Mouse (Mus musculus) adipocyte (in vitro differentiated cells): ENCODE data around the gene Zfp385c.

Source experiments
- DNase-seq: peaks from one replicate; pipeline ENCODE4 v3.0.0-alpha.2; 2016; ENCODE audit warnings: low spot score

The Zfp385c gene

DNA sequence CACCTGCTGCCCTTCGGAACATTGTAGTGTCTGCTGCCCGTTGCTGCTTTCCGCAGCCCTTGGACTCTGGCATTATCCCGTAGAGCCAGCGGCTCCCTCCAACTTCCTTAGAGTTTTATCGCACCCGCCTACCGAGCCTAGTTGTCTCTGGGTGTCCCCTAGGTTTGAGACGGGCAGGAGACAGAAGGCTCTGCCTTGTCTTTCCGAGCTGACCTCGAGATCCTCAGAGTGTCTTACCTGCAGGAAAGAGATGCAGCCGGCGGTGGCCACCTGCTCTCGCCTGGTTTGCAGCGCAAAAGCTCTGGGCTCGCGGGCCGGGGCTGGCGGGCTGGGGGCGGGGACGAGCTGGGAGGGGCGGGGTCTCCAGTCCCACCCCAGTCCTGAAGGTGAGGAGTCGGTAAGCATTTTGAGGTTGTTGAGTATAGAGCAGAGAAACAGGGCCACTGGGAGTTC is at the start of gene Zfp385c:
Gene Zfp385c, minus strand, starts transcription at position 292 of the 453 bp plus-strand sequence.
- DNase-seq, result no peak

DNA sequence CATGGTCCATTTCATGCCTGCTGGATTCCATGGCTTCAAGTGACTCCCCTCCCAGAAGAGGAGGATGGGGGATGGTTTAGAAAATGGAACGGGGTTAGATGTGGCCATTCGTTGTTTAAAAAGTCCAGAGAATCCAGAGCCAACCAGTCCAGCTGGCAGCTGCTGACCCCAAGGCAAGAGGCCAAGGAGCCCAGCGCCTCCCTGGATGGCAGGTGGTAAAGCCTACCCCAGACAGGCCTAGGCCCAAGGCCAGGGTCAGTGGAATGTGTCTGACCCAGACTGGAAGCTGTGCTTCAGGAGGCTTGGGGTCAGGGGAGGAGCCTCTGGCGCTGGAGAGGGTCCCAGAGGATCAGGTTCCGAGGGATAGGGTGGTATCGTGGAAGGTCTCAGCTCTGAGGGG is 49.1 kb upstream of the Zfp385c start:
- peak; percentile 53 for DNase-seq

DNA sequence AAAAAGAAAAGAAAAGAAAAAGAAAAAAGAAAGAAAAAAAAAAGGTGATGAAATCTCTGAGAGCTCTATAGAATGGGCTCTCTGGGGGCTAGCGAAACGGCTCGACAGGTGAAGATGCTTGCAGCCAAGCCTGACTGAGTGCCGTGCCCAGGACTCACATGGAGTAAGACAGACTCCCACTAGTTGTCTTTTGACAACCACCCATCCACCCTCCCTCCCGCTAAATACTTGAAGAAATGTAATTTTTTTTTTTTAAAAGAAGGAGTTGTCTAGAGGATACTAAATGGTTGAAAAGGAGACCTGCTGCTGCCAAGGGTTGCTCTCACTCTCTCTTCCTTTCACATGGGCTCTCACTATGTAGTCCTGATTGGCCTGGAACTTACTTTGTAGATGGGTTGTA is 46.5 kb upstream of the Zfp385c start:
- no peak for DNase-seq

DNA sequence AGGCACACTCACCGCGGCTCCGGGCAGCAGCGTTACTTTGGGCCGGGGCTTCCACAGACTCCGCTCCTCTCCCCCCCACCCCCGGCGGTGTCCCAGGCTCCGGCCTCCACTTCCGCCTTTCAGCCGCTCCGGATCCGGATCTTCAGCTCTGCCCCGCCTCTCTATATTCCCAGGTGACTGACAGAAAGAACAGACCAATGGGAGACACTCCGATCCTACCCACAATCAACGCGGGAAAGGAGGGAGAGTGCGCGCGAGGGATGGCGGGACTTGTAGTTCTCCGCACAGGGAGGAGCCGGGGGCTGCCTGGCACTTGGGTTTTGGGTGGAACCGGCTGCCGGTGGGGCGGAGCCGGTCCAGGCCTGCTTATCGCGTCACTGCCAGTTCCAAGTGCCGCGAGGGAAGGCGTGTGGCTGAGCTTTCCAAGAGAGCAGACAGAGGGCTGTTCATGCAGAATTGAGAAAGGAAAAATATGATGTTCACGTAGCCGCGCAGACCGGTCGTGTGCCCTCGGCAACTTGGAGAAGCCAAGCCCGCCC is 45.9 kb upstream of the Zfp385c start, which contains the start of gene Rab5c:
Gene Rab5c, minus strand, starts transcription at position 150 of the 539 bp plus-strand sequence.
- peak; percentile 100 for DNase-seq

DNA sequence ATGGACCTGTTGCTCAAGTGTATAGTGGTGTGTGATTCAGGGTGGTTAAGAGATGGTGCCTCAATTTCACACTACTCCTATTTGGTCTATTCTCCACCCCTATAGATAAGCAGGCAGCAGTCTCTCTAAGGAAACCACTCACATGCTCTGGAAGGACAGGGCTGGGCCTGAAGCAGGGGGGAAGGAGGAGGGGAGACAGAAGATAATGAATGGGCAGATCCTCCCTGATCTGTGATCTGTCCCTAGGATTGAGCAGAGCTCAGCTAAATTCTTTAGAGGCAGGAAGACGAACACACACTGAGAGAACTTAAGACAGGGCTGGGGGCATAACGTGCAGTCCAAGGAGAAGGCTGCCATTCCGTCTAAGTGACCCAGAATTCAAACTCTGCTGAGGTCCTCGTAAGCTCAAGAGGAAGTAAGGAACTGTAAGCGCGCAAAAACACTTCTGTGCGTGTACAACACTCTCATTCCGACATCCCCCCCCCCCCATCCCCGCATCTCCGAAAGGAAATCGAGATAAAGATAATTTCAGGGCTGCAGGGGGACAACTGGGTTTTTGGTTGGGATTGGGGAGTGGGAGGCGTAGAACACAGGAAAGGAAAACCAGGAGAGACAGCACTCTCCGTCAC is 45.0 kb upstream of the Zfp385c start:
- DNase-seq, result peak; percentile 28

DNA sequence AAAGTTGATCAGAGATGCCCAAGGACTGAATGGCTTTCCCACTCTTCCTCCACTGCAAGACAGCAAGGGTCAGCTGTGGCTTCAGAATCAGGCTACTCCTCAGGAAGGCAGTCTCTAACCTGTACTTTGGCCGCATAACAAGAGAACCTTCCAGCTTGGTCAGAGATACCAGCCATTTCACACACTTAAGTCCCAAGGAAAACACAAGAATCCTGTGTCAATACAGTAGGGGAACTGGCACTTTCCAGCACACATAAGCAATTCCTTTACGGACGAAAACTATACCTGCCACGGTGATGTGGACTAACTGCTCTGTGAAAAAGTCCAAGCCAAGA is 44.5 kb upstream of the Zfp385c start:
- no peak for DNase-seq

DNA sequence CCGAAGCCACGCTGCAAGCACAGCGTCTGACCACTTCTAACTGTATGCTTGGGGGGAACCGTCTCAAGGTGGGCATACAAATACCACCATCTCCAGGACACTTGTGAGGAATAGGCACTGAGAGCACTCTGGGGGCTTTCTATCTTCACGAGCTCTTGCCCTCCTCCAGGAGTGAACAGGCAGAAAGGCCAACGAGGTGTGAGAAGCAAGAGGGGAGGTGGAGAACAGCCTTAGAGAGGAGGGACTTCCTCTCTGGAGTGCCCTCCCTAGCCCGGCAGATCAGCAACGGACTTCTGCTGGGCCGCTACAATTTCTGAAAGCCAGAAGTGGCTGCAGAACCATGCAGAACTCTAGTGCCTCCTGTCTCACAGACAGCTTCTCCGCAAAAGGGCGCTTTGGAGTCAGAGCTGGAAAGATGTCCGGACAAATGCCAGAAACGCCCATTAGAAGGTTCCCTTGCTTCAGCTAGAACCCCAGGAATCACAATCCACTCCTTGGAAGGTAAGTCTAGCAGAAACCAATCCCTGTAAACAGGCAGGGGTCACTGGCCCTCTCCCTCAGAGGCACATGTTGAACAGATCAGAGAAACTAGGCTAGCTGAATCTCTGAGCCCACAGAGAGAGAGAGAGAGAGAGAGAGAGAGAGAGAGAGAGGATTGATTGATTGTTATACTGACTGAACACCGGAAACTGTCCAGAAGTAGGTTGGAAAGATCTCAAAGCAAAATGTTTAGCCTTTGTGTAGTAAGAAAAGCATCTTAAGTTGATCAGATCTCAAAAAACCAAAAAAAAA is 43.9 kb upstream of the Zfp385c start:
- peak; percentile 18 for DNase-seq

DNA sequence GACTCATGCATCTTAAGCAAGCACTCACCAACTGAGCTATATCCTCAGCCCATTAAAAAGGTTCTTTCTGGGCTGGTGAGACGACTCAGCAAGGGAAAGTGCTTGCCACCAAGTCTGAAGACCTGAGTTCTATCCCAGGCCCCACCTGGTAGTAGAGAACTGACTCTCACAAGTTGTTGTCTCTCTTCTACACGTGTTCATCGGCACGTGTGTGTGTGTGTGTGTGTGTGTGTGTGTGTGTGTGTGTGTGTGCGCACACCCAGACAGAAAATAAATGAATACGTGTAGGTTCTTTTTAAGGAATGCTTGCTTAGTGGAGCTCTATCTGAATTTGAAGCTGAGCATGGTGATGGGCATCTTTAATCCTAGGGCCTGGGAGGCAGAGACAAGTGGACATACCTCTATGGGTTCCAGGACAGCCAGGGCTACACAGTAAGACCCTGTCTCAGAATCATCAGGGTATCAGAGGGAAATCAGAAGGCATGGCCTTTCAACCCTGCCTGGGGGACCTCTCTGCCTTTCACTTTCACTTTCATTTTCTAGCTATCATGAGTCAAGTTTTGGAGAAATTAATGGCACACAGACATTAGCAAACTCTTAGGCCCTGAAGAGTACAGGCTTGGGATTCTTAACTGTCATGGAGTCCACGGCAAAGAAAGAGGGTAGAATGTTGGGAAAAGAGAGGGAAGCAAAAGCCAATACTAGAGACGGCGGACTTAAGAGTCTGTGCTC is 43.0 kb upstream of the Zfp385c start:
- peak; percentile 43 for DNase-seq

DNA sequence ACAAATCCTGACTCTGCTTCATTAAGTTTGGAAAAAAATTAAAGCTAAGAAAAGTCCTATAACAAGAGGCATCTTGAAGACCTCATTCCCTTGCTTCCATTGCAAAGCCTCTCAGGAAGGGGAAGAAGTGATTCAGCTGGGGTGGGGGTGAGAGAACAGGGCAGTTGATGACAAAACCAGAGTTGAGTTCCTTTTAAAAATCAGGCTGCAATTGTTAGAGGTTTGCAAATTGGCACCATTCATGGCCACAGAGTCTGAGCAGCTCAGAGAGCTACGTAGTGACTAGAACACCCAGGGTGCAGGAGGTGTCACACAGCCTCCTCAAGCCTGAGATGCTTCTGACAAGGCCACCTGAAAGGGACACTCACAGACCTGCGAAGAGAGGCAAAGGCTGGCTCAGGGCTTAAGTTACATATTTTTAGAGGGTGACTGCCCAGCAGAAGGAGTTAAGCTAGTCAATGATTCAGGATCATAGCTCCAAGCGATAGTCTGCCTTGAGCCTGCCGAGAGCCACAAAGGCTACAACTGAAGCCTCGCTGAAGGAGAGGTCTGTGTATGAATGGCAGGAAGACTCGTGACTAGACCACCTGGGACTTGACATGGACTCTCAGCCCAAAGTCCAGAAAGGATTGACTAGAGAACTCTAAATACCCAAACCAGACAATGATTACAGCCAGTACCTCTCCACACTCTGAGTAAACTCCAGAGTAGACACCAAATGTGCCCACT is 38.4 kb upstream of the Zfp385c start:
- no peak for DNase-seq

DNA sequence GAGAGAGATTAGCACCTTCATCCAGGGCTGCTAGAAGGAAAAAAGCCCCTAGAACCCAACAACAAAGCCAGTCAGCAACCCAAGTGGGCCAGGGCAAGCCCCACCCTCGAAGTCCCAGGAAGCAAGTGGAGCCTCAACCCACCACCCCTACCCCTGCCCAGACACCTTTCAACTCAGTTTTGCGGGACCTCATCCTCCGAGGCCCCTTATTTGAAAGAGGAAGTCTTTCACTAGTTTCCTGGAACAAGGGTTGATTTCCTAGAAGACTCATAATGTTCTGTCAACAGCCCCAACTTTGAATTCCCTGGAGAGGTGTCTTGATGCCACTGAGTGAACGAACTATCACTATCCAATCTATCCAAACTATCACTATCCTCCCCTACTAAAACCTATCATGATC is 37.7 kb upstream of the Zfp385c start:
- no peak for DNase-seq

DNA sequence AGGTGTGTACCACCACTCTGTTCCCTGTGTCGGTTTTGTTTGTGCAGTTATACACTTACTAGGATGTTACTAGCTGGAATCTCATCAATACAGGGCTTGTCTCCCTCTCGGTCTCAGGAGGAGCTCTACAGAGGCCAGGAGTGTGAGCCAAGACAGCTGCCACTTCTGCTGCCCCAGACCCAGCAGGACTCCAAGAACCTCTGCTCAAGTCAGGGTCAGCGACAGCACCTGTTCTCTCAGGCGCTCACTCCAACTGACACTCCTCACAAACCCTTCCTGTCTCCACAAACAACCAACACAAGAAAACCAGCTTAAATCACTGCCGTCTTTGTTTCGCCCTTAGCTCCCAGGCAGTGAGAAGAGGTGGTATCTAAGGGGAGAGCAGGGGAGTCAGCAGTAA is 36.3 kb upstream of the Zfp385c start:
- DNase-seq, result no peak

DNA sequence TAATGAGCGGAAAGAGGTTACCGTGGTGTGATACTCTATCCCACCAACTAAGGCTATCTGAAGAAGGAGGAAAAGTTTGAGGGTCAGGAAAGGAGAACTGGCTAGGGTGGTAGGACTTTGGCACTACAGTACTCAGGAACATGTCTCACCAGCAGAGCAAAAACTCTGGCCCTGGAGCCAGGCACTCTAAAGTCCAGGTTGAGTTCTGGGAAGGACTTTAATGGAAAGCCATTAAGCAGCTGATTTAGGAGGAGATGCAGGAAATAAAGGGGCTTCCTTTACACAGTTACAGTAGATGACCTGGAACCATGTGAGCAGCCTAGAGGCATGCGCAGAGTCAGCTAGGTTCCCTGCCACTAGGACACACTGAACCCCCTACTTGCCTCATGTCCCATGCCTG is 34.9 kb upstream of the Zfp385c start:
- no peak for DNase-seq

DNA sequence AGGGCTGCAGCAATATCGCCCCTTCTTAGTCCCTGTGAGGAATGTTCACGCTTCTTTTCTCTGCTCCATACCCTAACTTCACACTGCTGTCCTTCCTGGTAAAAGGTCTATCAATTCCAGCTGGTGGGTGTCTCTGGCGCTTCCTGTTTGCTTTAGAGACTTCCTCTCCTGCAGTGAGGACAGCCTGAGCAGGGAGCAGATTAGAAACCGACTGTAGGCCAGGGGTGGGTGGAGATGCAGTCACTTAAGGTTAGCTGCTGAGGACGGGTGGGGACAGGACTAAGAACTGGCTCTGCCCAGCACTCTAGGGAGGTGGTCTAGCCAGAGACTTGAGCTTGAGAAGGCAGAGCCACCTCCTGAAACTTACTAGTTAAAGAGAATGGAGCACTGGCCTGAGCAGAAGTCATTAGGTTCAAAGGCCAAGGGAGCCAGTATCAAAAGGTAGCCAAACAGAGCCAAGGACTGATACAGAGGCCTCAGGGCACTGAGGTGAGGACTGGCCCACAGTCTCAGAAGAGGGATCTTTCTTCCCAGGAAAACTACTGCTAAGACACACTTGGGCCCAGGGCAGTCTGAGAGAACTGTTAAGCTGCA is 32.8 kb upstream of the Zfp385c start:
- DNase-seq, result no peak

DNA sequence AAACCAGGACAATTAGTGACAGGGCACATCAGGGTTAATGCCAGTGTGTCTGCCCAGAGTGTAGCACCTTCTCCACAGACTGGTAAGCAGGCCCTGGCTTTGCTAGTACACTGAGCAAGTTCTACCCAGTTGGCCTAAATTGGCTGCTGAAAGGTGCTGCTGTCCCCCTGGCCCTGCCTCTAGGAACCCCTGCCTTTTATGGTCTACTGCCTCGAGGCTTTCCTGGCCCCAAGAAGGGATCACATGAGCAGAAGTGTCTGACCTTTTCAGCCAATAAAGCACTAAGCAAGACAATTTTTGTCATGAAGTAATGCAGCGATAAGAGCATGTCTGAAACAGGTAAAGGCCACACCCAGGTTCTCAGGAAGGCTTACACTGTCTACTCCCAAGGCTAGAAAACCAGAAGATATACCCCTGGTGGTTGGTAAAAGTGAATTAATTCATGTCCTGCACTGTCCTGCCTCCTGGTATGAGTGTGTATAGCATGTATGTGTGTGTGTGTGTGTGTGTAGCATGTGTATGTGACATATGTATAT is 30.3 kb upstream of the Zfp385c start:
- DNase-seq, result no peak

DNA sequence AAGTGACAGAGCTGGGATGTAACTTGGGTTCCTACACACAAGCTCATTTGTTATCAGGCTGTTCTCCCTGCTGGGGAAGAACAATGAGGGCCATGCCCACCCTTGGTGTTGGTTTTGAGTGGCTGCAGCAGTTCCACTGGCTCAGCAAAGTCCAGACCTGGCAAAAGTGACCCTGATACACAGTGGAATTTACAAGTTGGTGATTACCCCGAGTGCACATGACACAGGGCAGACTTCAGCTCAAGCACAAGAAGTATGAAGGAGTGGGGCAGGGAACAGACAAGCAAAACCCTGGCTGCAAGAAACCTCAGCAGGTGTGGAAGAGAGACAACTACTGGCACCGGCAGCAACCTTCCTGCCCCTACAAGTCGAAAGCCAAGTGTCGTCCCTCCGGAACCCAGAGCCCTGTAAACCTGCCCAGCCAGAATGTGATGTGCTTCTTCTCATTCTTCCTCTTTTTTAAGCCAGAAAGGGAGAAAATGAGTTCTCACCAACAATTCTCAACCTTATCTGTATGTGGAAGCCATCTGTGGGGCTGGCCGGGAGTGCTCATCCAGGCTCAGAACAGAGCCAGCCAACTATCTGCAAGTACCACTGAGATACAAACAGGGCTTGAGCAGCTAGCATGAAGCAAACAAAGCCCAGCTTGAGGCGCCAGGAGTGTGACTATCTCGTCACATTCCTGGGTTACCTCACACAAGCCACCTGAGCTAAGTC is 29.7 kb upstream of the Zfp385c start:
- no peak for DNase-seq

DNA sequence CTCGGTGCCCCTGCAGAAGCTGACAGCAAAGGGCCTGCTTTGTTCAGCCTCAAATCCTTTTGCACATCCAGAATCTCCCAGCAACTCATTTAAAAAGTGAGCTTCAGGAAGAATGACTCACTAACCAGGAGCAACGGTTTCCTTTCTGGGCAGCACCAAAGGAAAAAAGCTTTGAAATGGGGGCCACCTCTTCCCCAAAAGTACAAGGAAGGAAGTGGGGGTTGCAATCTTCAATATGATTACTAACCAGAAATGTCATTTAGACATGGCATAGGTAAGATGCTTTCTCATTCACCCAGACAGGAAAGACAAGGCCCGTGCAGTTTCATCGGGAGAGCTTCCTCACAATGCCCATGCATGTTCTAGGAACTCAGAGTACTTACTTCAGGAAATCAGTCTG is 29.0 kb upstream of the Zfp385c start:
- no peak for DNase-seq

DNA sequence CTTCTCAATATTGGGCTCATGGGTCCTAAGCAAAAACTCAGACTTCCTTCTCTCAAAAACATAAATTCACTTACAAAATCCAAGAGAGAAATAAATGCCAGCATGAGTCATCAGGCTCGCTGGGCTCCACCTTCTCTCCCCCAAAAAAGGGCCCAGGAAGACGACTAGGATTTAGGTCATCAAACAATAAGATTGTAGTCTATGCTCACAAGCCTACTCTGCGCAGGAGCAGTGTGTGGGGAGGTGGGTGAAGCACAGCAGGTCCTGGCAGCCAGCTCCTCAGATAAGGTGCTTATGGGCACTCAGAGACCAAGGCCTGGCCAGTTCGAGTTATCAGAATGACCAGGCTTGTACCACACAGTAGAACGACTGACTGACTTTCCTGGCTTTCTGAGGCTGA is 28.1 kb upstream of the Zfp385c start:
- DNase-seq, result peak; percentile 54

DNA sequence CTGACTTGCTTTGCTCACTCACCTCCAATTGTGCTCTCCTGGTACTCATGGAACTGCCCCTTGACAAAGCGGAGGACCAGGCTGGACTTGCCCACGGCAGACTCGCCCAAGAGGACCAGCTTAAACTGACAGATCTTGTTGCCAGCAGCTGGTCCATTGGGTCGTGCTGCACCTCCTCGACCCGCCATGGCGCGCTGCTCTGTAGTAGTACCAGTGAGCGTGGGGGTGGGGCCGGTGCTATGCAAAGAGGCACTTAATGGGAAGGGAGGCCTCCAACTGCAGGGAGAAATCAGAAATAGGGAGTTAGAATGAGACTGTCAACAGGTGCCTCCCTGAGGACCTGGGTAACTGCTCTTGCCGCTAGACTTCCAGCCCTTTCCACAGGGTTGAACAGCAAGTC is 27.6 kb upstream of the Zfp385c start:
- DNase-seq, result no peak

DNA sequence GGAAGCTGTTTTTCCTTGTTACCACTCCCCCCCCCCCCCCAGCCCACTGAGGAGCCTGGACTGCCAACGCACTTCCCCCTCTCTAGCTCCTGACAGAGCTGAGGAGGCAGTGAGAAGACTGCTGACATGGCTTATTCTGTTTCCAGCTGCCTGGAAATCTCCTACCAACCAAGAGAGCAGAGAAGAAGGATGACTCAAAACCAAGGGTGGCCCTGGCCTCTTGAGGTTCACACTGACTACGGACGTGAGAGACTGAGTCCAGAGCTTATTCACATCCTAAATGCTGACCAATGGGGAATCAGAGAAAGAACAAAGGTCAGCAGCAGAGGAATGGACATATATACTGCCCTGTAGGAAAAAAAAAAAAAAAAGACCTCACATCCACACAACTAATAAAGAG is 27.1 kb upstream of the Zfp385c start:
- DNase-seq, result no peak

DNA sequence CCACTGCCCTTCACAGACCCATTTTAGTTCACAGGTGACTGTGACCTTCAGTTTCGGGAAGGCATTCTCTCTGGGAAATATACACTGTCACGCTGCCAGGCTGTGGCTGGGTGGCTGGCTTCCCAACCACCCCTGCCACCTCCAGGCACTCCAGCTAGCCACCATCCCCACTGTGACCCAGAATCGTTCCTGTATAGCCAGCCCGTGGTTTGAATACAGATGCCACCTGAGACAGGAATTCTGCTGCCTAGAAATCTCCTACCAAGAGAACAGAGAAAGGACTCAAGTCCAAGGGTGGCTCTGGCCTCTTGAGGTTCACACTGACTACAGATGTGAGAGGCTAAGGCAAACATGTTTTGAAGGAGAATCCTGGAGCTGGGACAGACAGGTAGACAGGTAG is 26.6 kb upstream of the Zfp385c start:
- DNase-seq, result no peak

DNA sequence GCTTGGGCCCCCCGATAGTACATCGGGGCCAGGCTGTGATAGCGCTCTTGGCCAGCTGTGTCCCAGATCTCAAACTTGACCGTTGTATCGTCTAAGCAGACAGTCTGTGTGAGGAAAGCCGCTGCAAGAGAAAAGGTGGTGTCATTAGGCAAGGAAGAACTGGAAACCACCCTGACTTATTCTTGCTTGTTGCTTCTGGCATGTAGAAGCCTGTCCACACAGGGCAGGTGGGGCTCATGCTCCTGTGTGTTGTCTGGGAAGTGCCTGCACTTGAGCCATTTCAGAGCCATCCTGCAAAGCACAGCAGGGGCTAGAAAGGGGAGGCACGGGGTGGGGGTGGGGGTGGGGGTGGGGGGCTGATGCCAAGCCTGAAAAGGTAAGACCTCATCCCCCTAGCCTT is 26.2 kb upstream of the Zfp385c start:
- DNase-seq, result no peak
